Mouse (Mus musculus) heart, postnatal 0 days (tissue): ENCODE data around the gene Hsd17b13. TPM values are rescaled to one million over a fixed set of nuclear protein-coding genes. Genes with fewer than 3 reads are reported as not detected.
"Not testable (repeated sequence)": the region's sequence is repeated elsewhere in the genome, so short reads cannot be mapped to it uniquely, and the experiment has no call there.

Experiments
- ATAC-seq: fragments of 200-750 bp; cut with Nextera tagmentation; 2 replicates; pipeline ENCODE4 v1.8.0; 2017; ENCODE audit warnings: low read depth, moderate number of reproducible peaks, moderate library complexity; ENCODE audit not compliant: insufficient read depth
- DNase-seq: peaks from one replicate; pipeline ENCODE4 v3.0.0-alpha.2; 2016; ENCODE audit warnings: low spot score
- H3K27ac ChIP-seq: fragments of 300-500 bp; sonication (generic); 2 replicates; pipeline ENCODE4 v1.5.1; 2014; ENCODE audit warnings: low read depth, mild to moderate bottlenecking
- H3K27me3 ChIP-seq: fragments of 300-500 bp; sonication (generic); 2 replicates; pipeline ENCODE4 v1.6.1; 2014; ENCODE audit warnings: low read length, mixed read lengths; ENCODE audit not compliant: control insufficient read depth, insufficient read depth
- H3K36me3 ChIP-seq: fragments of 300-500 bp; sonication (generic); replicated peaks from 2 replicates; pipeline ENCODE4 v1.6.1; 2014; ENCODE audit warnings: low read length, mixed read lengths; ENCODE audit not compliant: control insufficient read depth, insufficient read depth
- H3K4me1 ChIP-seq: fragments of 300-500 bp; sonication (generic); 2 replicates; pipeline ENCODE4 v1.6.1; 2014; ENCODE audit warnings: antibody characterized with exemption; ENCODE audit not compliant: control insufficient read depth, insufficient read depth
- H3K4me2 ChIP-seq: fragments of 300-500 bp; sonication (generic); 2 replicates; pipeline ENCODE4 v1.6.1; 2014; ENCODE audit warnings: low read depth, mild to moderate bottlenecking, low read length, moderate library complexity
- H3K4me3 ChIP-seq: fragments of 300-500 bp; sonication (generic); 2 replicates; pipeline ENCODE4 v1.5.1; 2014; ENCODE audit warnings: low read depth, low read length
- H3K9ac ChIP-seq: fragments of 300-500 bp; sonication (generic); replicated peaks from 2 replicates; pipeline ENCODE4 v1.6.1; 2014; ENCODE audit warnings: low read depth, low read length, mixed read lengths
- H3K9me3 ChIP-seq: fragments of 300-500 bp; sonication (generic); replicated peaks from 2 replicates; pipeline ENCODE4 v1.6.1; 2016; ENCODE audit warnings: low read length; ENCODE audit not compliant: control insufficient read depth
- CTCF ChIP-seq: IDR thresholded peaks from 2 replicates; pipeline ENCODE4 v1.5.1; 2016; ENCODE audit warnings: antibody characterized with exemption, control low read depth, low read depth
- EP300 ChIP-seq: IDR thresholded peaks from 2 replicates; pipeline ENCODE4 v1.6.1; 2016; ENCODE audit warnings: antibody characterized with exemption, low read depth
- WGBS: fragments of 180-500 bp; shearing (Covaris S2); extraction: QIAGEN DNeasy Blood & Tissue Kit; methylation state at CpG from one replicate; pipeline ENCODE4 v1.1.7; 2014; 5-methylcytosine and 5-hydroxymethylcytosine counted together
- polyA plus RNA-seq: library from polyadenylated mRNA; unstranded; fragments of >200 nt; fragmentation: Nextera tagmentation; extraction: Ambion mirVana; gene quantifications from 2 replicates; pipeline ENCODE4 v1.2.1, GENCODE M21; 2015
- total RNA-seq: library from RNA; depleted of rRNA; stranded (reverse); fragments of >200 nt; gene quantifications from 2 replicates; pipeline ENCODE4 v1.2.3, GENCODE M21; 2014; ENCODE audit warnings: low replicate concordance; rRNA removed

The Hsd17b13 gene
- total RNA-seq (not detected in 2 replicates), polyA plus RNA-seq (0.08 TPM in 1 of 2 replicates, not detected in the other)

DNA sequence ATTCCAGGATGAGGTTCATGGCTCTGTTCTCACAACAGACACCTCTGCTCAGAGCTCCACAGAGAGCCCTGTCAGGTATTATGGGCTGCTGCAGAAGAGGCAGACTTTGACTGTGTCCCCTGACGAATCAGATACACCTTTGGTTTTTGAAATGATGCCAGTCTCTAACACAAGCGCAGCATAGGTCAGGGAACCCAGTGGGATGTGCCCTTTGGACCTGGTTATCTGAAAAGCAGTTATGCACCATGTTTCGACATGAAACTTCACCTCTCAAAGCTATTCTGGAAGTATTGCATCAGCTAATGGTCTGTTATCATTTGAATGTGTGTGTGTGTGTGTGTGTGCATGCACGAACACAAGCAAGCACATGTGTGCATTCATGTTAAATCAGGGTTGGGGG is at the start of gene Hsd17b13:
Gene Hsd17b13, minus strand, starts transcription at position 114 of the 400 bp plus-strand sequence.
- no peak within 1 kb of the TSS for H3K9ac ChIP-seq
- H3K4me2 ChIP-seq: no peak within 1 kb of the TSS
- H3K36me3 ChIP-seq: no peaks in the 10 kb centered on the region
- H3K27ac ChIP-seq: no peak within 1 kb of the TSS
- TF ChIP-seq CTCF (no peak), EP300 (no peak)
- no peak within 1 kb of the TSS for H3K4me3 ChIP-seq
- no peaks in the 10 kb centered on the region for H3K27me3 ChIP-seq
- no peaks in the 10 kb centered on the region for H3K9me3 ChIP-seq
- DNase-seq (no peak), ATAC-seq (no peak)
- H3K4me1 ChIP-seq: no peaks in the 10 kb centered on the region
- 63% methylated on average over 4 of the region's 4 CpGs for WGBS

DNA sequence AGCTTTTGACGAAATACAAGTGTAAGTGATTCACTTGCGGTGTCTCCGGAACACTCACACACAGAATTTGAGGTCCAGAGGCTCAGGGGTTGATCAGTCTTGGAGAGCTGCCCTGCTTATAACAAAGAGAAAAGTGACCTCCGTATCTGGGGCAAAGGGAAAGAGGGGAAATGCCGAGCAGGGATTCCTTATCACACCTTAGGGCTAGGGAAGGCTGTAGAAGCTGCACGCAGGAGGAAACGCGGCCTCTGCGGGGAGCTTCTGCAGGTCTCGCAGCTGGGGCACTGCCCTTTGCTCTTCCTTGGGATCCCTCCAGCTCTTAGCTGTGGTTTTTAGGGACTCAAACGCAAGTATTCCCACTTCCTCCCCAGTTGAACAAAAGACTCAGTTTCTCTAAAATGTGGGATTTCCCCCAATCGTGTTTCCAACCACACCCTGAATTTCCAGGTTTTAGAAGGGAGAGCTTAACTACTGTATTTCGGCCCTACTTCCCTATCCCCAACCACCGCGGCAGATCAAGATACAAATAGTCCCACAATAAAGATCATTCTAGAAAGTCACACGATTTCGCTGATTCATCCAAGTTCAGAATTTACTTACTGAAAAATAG is 48.1 kb upstream of the Hsd17b13 start:
- Histone ChIP-seq H3K4me2 (peak overlapping the region; percentile 38), H3K4me1 (peaks cover 23% of the 10 kb centered on the region), H3K9ac (no peak overlapping the region; the same call in 1 of the 2 replicates), H3K27ac (no peak overlapping the region; the same call in 1 of the 2 replicates), H3K4me3 (no peak overlapping the region), H3K36me3 (no peaks in the 10 kb centered on the region), H3K27me3 (no peaks in the 10 kb centered on the region), H3K9me3 (no peaks in the 10 kb centered on the region)
- 36% methylated on average over 17 of the region's 17 CpGs for WGBS
- TF ChIP-seq EP300: no peak
- no peak for TF ChIP-seq CTCF
- no peak for ATAC-seq
- DNase-seq: no peak

DNA sequence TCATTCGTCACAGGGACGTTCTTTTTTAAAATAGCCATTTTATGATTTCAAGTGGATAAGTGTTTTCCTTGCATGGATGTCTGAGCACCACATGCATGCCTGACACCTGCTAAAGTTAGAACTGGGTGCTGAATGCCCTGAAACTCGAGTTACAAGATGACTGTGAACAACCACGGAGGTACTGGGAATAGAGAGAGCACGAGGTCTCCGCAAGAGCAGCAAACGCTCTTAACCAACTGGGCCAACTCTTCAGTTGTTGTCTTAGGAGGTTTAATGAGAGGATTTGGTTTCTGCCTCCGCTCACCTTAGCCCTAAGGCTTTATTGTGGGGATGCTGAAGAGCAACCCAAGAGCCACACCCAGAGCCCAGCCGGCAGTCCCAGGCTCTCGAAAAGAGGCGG is 47.6 kb upstream of the Hsd17b13 start:
- DNase-seq (no peak), ATAC-seq (no peak)
- Histone ChIP-seq H3K36me3 (no peaks in the 10 kb centered on the region), H3K9me3 (no peaks in the 10 kb centered on the region), H3K27ac (no peak overlapping the region; the same call in 1 of the 2 replicates), H3K4me1 (peaks cover 29% of the 10 kb centered on the region), H3K4me3 (no peak overlapping the region), H3K9ac (no peak overlapping the region; the same call in 1 of the 2 replicates), H3K4me2 (0 out of 2 replicates have a peak overlapping the region, but pooled peaks have one; percentile 38), H3K27me3 (no peaks in the 10 kb centered on the region)
- 56% methylated on average over 11 of the region's 11 CpGs for WGBS
- TF ChIP-seq CTCF: no peak
- no peak for TF ChIP-seq EP300

DNA sequence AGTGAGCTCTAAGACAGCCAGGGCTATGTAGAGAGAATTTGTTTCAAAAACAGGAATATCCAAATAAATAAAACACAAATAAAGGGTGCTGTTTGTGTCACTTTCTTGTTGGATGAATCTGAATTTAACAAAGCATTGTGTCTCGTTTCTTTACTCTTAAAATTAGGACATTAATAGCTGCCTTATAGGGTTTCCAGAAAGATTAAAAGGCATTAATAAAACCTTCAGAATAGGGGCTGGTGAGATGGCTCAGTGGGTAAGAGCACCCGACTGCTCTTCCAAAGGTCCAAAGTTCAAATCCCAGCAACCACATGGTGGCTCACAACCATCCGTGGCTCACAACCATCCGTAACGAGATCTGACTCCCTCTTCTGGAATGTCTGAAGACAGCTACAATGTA is 47.0 kb upstream of the Hsd17b13 start:
- not testable (repeated sequence) for H3K9ac ChIP-seq, H3K4me2 ChIP-seq, H3K4me3 ChIP-seq, H3K36me3 ChIP-seq, ATAC-seq, H3K27ac ChIP-seq, H3K27me3 ChIP-seq, H3K9me3 ChIP-seq, DNase-seq
- peaks cover 34% of the 10 kb centered on the region for H3K4me1 ChIP-seq
- 84% methylated on average over 5 of the region's 5 CpGs for WGBS

GRCm38 (mm10) chr5:104023289-104024020 is 46.2 kb upstream of the Hsd17b13 start:
- Histone ChIP-seq H3K4me3 (no peak overlapping the region), H3K4me2 (no peak overlapping the region), H3K36me3 (no peaks in the 10 kb centered on the region), H3K4me1 (peaks cover 36% of the 10 kb centered on the region), H3K27me3 (no peaks in the 10 kb centered on the region), H3K27ac (no peak overlapping the region), H3K9me3 (no peaks in the 10 kb centered on the region), H3K9ac (no peak overlapping the region)
- no peak for DNase-seq
- TF ChIP-seq CTCF: no peak
- no peak for TF ChIP-seq EP300
- WGBS: 79% methylated on average over 8 of the region's 8 CpGs
- ATAC-seq: no peak
